Mouse (Mus musculus) G1E (cell line): ENCODE measurements around the gene Htr6.

ENCODE experiments used
- CTCF ChIP-seq: IDR thresholded peaks from 2 replicates; pipeline ENCODE4 v1.5.1; 2012; ENCODE audit warnings: low read depth, low read length, inconsistent platforms, mixed read lengths
- GATA1 ChIP-seq: IDR thresholded peaks from 2 replicates; pipeline ENCODE4 v1.6.1; 2012; ENCODE audit warnings: borderline replicate concordance, low read length, inconsistent platforms, mixed read lengths
- GATA2 ChIP-seq: IDR thresholded peaks from 2 replicates; pipeline ENCODE4 v1.6.1; 2012; ENCODE audit warnings: low read depth, low read length, inconsistent platforms, borderline replicate concordance

DNA sequence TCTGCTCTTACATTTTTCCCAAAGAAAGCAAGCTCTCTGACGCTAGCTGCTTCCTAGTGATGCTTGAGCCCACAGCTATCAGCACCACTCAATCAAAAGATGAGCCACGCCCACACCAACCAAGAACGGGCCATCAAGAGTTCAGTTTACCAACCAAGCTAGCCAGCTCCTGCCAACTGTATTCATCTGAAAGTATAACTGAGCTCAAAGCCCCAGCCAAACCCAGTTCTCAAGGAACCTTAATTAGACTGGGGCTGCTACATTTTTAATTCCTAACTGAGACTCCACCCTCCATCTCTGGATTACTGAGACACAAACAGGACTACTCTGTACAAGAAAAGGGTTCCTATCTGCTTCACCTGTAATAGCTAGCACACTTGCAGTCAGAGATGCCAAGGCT lies 35.5 kb upstream of the Htr6 start:
- TF ChIP-seq CTCF (no peak), GATA2 (no peak), GATA1 (no peak)
